23 mouse cellular contexts compared by ENCODE assay signal in the genomic region with DNA sequence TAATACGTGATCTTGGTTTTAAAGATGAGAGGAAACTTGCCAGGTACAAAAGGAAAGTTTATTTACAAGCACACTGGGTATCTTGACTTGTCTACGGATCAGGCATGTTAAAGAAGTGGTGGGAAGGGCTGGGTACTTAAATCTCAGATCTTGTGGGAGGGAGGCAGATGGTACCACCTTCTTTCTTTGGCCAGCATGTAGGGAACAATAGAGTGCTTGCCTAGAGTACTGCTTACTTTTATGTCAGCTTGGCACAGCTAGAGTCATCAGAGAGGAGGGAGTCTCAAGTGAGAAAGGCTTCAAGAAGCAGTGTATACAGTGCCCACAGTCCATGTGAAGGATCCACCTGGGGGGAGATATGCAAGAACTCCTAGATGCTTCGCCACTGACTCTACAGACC. TPM values are rescaled to one million over a fixed set of nuclear protein-coding genes. Genes with fewer than 3 reads are reported as not detected.
DNase-seq lines count a peak whose midpoint lies in the region; ATAC-seq lines count a peak whose summit lies in the region.
"Had no signal": no experiment of that assay in that cellular context is flagged by ENCODE, and none has a peak within 500 bp of the region (broad histone marks: within the 10 kb centered on the region; RNA-seq: fewer than 3 reads in every experiment).

No protein-coding gene starts in this region.

- no peak overlapping the region for H3K4me3 ChIP-seq in midbrain, embryonic 15.5 days
- H3K4me3 ChIP-seq in midbrain, embryonic 11.5 days (ENCODE audit: low read depth, low read length): no peak overlapping the region

- H3K27me3 ChIP-seq in midbrain, embryonic 15.5 days (replicated peaks): no peaks in the 10 kb centered on the region
- H3K27me3 ChIP-seq in midbrain, embryonic 11.5 days (ENCODE audit: control insufficient read depth, insufficient read depth, low read length): no peaks in the 10 kb centered on the region
- H3K27me3 ChIP-seq: CH12.LX, Patski had no signal

- WGBS in midbrain, embryonic 15.5 days: 85% methylated on average over 3 of the region's 3 CpGs
- 92% methylated on average over 3 of the region's 3 CpGs for WGBS in midbrain, embryonic 11.5 days

- H3K36me3 ChIP-seq in midbrain, embryonic 15.5 days (replicated peaks): no peaks in the 10 kb centered on the region
- H3K36me3 ChIP-seq in midbrain, embryonic 11.5 days (ENCODE audit: control insufficient read depth, insufficient read depth, low read length): no peaks in the 10 kb centered on the region
- H3K36me3 ChIP-seq: G1E had no signal

- no peaks in the 10 kb centered on the region for H3K4me1 ChIP-seq in midbrain, embryonic 15.5 days
- H3K4me1 ChIP-seq in midbrain, embryonic 11.5 days (ENCODE audit: control insufficient read depth, insufficient read depth, low read length): no peaks in the 10 kb centered on the region

- H3K9ac ChIP-seq in midbrain, embryonic 15.5 days: no peak overlapping the region
- H3K9ac ChIP-seq in midbrain, embryonic 11.5 days (ENCODE audit: low read length): no peak overlapping the region

- no peaks in the 10 kb centered on the region for H3K9me3 ChIP-seq in midbrain, embryonic 15.5 days
- H3K9me3 ChIP-seq in midbrain, embryonic 11.5 days (ENCODE audit: control insufficient read depth, low read length): no peaks in the 10 kb centered on the region
- H3K9me3 ChIP-seq: G1E had no signal

- H3K4me2 ChIP-seq in midbrain, embryonic 15.5 days: no peak overlapping the region
- H3K4me2 ChIP-seq in midbrain, embryonic 11.5 days: no peak overlapping the region

- DNase-seq in frontal cortex, adult 2 months (ENCODE audit: extremely low spot score in 1 of 2, low spot score in 1 of 2): no peak
- DNase-seq in brain, adult 2 months (ENCODE audit: low read depth, low spot score): peak; percentile 59
- DNase-seq in telencephalon, adult 2 months (ENCODE audit: low read depth, low spot score): peak; percentile 41
- DNase-seq in midbrain, embryonic 11.5 days (ENCODE audit: low spot score, missing footprints): no peak
- DNase-seq: adrenal gland, adult 2 months; adrenal gland, adult 8-10 months; adrenal gland, postnatal 10 days; adrenal gland, postnatal 14 days; adrenal gland, postnatal 25 days; adrenal gland, postnatal 36 days; B cell, adult 2 months; cerebellum, adult 11 months; cerebellum, adult 11-12 months; cerebellum, adult 18-20 months; cerebellum, adult 2 months had no signal

- ATAC-seq in frontal cortex, adult (ENCODE audit: low TSS enrichment): peak; percentile 78
- ATAC-seq in midbrain, embryonic 15.5 days (replicated peaks): no peak
- ATAC-seq in midbrain, embryonic 11.5 days (ENCODE audit: low FRiP score): no peak
- ATAC-seq: activated CD4-positive, CD25-positive, alpha-beta regulatory T cell, adult 4 months; CD4-positive, CD25-positive, alpha-beta regulatory T cell, adult 4 months; Patski had no signal

- H3K27ac ChIP-seq in midbrain, embryonic 15.5 days: no peak overlapping the region
- H3K27ac ChIP-seq in midbrain, embryonic 11.5 days (ENCODE audit: low read depth, low read length): no peak overlapping the region

RNA-seq across cellular contexts. Expression of a gene that starts 27.1 kb away (rescaled TPM):
- 7.6 and 9.2 TPM in 2 replicates for polyA plus RNA-seq in frontal cortex, adult 2 months (2012; rRNA removed)
- 1.1 TPM in 2 replicates for polyA plus RNA-seq in midbrain, embryonic 15.5 days (2015; fragmentation: Nextera tagmentation; extraction: Ambion mirVana)
- 0.87 and 1.3 TPM in 2 replicates for polyA plus RNA-seq in midbrain, embryonic 11.5 days (2014; fragmentation: Nextera tagmentation; extraction: Ambion mirVana)
- polyA plus RNA-seq: C2C12, G1E, Patski had no signal

RNA-seq across cellular contexts. Expression of a gene that starts 34.1 kb away (rescaled TPM):
- polyA plus RNA-seq in frontal cortex, adult 2 months (2012; rRNA removed): 39.4 and 39.6 TPM in 2 replicates
- polyA plus RNA-seq in midbrain, embryonic 15.5 days (2015; fragmentation: Nextera tagmentation; extraction: Ambion mirVana): 48.6 and 49.7 TPM in 2 replicates
- polyA plus RNA-seq in midbrain, embryonic 11.5 days (2014; fragmentation: Nextera tagmentation; extraction: Ambion mirVana): 26.4 and 28.3 TPM in 2 replicates

RNA-seq across cellular contexts. Expression of a gene that starts 38.4 kb away (rescaled TPM):
- 26.7 and 26.8 TPM in 2 replicates for polyA plus RNA-seq in frontal cortex, adult 2 months (2012; rRNA removed)
- polyA plus RNA-seq in midbrain, embryonic 15.5 days (2015; fragmentation: Nextera tagmentation; extraction: Ambion mirVana): 18.8 and 19.5 TPM in 2 replicates
- polyA plus RNA-seq in midbrain, embryonic 11.5 days (2014; fragmentation: Nextera tagmentation; extraction: Ambion mirVana): 25.0 and 27.5 TPM in 2 replicates

Comparison
In these comparisons a context has a peak if more than half of its experiments do, and no peak if none do; other contexts are left out.
1. DNase-seq: peak in brain, adult 2 months (single experiment) and telencephalon, adult 2 months (single experiment); none in frontal cortex, adult 2 months (0 of 2) and midbrain, embryonic 11.5 days (single experiment).